Mouse (Mus musculus) retina, postnatal 1 day (tissue): ENCODE results near the gene Dpp4.

Source experiments
- DNase-seq: peaks from one replicate; pipeline ENCODE4 v3.0.0-alpha.2; 2012

Dpp4 gene

DNA sequence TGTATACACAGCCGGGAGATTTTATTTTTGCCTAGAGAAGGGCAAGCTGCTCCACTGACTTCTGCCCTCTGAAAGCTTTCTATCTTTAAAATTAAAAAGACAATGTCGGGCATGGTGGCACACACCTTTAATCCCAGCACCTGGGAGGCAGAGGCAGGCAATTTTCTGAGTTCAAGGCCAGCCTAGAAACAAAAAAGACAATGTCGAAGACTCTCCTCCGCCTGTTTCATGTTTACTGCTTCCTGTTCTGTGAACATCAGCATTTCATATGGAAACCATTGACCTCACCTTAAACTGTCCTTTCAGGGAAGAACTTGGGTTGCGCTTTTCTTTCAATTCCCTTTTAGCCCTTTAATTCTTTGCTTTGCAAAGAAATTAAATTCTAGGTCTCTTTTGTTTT, 3.8 kb downstream of the Dpp4 start:
- DNase-seq, result no peak

DNA sequence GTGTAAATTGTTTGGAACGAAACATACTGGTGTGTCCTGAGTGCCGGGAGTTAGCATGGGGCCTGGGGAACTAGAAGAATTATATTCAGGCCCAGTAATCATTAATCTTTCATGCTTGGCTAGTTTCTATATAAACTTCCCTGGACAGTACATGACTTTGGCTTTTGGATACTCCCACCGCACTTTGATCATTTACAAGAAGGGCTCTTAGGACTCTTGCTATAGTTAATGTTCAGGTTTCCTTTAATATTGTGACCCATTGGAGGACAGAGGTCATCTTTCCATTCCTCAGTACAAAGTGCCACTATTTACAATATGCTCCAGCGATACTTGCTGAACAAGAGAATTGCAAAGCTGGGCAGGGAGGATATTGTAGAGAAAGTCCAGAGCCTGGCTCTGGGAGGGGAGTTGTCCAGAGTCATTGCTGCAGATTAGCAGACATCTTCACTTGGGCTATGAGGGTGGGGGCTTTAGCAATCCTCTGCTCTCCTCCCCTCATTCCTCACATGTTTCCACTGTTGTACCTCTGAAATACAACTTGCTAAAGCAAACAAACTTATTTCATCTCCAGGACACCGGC, 8.4 kb downstream of the Dpp4 start:
- DNase-seq, result no peak

DNA sequence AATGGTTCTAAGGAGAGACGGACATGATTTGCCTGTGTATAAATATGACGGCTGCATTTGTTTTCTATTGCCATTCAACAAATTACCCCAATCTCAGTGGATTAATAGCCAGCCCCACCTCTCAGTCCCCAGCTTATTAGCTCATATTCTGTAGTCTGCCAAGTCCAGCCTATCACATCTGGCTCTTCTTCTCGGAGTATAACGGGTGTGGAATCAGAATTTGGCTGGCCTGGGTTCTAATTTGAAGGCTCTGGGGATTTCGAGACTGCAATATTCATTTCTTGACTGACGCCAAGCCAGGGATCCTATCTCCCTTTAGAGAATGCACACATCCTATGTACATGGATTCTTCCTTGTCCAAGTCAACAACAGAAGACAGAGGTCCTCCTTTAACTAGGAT, 11.0 kb downstream of the Dpp4 start:
- DNase-seq, result no peak

DNA sequence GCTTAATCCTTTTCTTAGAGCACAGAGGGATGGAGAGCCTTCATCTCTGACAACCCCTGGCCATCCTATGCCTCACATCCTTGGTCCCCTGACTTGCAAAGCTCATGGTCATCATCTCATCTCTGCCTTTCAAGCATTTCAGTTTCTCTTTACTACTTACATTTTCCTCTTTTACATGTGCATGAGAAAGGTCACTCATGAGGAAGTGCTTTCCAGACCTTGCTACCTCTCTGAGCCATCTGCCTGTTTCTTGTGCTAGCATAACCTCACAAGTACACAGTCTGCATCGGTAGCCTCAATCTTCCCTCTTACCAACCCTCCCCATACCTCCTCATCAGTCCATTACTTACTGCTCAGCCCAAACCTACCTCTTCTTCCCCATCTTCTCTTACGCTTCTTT, 12.2 kb downstream of the Dpp4 start:
- DNase-seq, result no peak

DNA sequence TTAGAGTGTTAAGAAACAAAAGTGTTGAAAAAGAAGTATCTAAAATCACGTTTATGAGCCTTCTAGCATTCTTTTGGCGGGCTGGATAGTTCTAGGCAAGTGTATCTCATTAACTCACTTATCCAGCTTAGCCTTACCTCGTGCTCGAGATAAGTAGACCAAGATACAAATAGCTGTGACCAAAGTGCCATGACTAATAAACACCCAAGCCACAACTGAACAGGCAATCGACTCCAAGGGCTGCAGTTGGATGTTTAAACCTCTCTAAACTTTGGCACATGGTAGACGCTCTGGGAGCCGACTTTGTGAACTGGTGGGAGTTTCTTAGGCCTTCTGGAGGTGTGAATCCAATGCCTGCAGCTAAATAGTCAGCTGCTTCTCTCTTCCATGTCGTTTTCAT, 12.7 kb downstream of the Dpp4 start:
- no peak for DNase-seq

DNA sequence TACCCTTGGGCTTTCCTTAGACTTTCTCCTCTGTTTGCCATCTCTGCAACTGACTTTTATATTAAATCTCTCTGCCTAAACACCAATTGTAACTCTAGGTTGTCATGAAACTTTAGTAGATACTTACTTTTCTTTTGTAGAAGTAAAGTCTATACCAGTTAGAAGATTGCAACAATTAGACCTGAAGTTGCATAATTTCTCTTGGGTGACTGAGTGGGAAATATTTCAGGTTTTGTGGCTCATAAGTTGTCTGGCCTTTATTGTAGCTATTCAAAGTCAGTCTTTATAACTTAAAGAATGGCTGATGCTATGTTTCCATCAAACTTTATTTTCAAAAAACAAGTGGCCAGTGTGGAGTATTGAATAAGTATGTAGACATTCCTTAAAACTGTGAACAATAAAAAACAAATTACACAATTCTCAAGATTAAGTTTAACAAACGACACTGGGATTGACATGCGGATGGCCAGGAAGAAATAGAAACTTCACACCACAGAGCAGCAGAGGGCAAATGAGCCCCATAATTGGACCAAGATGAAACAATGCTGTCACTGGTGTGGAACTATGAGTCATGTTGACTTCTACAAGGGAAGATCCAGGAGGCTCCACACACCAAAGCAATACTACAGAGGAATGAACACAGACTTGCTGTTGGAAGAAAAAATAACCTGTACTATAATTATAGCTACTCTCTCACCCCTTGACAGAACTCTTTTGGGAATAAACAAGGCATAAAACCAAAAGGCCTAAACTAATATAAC, 13.7 kb downstream of the Dpp4 start:
- no peak for DNase-seq

DNA sequence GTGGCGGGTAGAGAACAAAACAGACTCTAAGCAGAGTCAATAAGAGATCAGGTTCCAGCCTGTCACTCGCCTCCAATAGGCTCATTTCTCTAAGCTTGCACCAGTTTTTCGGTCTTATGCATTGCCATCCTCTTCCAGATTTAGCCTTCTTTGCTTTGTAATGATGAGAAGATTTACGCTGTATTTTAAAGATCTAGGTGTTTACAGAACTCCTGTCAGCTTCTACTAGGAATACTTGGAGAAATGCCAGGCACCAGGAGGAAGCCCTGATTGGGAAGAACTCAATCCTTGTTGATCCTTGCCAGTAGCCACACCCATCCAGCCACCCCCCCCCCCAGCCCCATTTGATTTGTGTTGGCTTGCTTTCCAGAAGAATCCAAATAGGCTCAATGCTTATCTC, 14.4 kb downstream of the Dpp4 start:
- DNase-seq, result no peak

DNA sequence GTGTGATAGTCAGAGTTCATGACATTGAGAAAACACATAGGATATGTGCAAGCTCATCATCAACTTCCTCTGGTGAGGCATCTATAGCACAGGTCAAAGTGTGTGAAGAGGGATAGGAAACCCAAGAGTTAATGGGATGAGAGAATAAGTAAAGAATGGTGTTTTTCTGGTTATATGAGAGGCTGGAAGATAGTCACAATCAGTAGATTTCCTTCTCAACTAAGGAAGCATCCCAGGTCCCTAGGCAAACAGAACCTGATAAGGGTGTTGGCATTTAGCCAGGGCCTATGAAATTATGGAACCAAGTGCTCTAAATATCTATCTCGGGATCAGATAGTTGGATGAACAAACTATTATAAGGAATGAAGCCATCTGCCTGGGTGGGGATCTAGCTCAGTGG, 15.2 kb downstream of the Dpp4 start:
- DNase-seq, result no peak

DNA sequence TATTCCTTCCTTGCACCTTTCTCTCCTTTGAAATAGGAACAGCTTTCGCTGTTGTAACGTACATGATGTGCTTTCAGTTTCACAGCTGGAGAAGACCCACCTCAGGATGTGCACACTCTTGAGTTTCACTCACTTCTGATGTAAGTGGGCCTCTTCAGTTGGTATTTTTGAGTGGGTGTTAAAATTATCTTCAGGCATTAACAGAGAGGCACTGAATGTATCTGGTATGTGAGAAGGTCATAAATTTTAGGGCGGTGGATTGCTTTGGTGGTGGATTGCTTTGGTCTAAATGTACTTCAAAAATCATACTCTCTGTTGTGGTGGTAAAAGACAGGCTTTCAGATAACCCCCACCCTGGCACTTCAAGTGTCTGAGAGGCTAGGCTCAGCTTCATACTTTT, 17.2 kb downstream of the Dpp4 start:
- DNase-seq, result no peak

DNA sequence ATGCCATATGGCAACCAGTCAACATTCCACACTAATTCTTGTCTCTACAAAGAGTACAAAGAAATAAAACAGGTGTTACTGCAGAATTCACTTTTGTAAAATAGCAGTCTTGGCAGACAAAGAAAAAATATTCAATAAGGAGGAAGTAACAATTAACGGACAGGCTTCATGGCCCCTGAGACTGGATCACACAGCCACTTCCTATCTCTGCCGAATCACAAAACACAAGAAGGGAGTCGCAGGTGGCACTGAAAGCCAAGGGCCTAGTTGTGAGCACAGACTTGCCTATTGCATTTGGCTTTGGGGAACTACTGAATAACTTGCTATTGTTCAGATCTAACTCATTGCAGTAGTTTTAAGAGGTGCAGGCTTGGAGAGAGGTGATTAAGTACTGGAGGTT, 19.9 kb downstream of the Dpp4 start:
- no peak for DNase-seq

DNA sequence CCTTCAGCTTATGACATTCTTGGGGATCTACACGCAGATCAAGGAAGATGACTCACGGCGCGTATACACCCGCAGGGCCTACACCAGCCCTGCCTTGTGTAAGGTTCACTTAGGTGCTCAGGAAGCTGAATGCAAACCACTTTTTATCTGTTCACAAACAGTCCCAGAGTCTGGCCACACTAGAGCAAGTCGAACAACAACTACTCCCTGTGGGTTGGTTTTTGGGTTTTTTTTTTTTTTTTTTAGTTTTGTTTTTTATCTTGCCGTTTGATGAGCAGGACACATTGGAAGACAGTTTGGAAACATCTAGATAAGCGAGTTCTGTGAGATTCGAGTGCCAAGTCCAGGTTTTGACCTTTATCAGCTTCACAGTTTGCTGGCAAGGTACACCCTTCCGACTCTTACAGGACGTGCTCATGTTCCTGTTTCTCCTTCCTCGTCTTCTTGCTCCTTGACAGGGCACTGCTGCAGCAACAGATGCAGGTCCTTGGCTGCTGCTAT, 21.0 kb downstream of the Dpp4 start:
- no peak for DNase-seq

DNA sequence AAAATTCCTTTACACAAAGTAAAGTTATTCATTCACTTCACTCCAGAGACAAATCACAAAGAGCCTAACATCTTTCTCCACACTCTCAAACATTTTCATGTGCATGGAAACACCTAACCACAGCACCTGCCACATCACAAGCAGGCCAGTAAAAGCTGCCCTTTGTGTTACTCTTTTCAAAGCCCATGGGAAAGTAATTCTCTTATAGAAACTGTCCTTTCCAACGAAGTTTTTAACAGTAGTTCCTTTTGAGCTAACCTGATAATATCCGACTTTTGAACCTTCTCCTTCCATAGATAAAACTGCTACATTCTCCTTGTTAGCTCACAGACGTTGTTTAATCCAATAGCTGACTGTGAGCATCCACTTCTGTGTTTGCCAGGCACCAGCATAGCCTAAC, 21.7 kb downstream of the Dpp4 start:
- DNase-seq, result no peak

DNA sequence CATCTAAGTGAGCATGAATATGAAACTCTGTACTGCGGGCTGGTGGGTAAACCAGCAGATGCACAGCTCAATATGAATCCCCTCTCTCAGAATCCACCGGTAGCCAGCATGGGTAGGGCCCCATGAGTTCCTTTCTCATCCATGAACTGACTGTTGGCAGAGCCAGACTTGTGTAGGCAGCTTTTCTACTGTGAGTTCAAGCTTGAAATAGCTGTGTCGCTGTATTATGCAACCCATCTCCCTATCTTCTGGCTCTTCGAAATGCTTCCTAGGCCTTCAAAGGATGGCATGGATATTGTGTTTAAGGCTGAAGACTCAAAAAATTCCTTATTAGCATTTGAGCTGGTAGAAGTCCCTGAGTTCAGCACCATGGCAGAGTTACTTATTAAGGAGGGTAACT, 23.2 kb downstream of the Dpp4 start:
- no peak for DNase-seq

DNA sequence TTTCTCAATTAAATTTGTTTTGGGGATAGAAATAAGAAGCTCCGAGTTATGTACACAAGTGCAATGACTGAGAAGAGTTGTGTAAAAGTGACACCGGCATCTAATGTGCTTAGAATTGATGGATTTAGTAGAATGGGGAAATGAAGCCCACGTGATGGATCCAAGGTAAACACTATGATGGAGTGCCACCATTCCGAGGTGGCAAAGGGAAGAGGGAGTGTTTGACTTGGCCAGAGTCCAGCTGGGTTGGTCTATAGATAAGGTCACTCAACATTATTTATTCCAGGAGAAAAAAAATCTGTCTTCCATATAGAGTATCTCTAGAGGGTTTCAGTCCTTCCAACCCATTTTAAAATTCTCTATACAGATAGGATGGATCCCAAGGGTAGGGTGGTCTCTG, 28.8 kb downstream of the Dpp4 start:
- no peak for DNase-seq

DNA sequence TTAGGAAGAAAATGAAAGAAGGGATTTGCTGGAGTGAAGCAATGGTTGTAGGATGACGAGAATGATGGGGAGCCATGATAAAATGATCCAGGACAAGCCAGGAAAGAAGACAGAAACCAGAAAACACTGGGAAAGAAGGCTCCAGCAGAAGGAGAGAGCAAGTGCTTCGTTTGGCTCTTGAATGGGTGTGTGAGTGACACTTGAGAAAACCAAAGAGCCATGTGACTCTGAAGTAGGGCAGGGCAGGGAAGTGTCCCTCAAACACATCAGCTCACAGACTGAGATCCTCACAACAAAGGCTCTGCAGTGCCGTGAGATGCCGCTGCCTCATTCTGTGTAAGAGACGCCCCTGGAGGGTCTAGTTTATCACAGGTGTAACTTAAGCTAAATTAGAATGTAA, 29.6 kb downstream of the Dpp4 start:
- DNase-seq, result no peak

DNA sequence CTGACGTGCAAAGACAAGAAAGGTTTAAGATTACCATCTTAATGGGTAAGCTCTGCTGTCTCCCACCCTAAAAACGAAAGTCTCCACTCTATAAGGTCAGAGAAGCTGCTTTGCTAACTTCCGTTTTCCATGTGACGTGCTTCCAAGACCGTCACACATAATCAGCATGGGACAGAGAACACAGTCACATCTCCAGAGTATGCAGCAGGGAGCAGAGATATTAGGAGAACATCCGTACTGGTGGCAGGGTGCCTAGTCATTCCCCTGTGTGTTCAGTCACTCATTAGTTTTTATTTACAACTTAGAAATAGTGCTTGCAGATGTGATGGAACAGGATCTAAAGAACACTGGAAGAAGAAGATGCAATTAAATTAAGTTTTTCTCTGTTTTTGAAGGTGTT, 30.3 kb downstream of the Dpp4 start:
- DNase-seq, result no peak

DNA sequence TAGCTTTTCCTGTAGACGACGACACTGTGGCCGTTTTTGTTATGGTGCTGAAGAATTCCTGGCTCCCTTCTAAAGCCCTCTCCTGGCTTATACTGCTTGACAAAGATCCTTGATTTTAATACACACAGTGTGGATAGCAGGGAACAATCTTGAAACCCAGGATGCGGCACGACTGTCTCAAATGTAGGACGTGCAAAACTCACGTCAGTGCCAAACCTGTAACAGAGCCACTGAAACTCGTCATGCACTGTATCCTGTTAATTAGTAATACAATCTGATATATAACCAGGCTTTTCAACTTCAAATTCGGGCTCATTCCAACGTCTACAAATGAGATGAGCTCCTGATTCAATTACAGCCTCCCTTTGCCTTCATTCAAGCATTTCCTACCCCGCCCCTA, 38.3 kb downstream of the Dpp4 start:
- no peak for DNase-seq

DNA sequence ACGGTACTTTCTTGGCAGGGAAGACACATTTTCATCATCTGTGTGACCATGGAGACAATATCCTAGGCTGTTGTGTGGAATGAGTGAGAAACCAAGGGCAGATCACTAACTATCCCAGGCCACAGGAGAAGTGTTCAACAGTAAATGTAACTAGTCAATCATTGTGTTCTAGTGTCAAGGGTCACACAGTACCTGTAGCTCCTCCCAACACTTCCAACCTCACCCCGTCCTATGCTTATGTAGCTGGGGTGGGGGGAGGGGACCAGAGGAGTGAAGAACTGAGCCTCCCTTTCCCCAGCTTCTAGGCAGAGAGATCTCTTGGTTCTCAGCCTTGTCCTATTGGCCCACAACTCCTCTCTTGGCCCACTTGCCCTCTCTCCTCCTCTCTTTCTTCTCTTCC, 42.0 kb downstream of the Dpp4 start:
- DNase-seq, result no peak

DNA sequence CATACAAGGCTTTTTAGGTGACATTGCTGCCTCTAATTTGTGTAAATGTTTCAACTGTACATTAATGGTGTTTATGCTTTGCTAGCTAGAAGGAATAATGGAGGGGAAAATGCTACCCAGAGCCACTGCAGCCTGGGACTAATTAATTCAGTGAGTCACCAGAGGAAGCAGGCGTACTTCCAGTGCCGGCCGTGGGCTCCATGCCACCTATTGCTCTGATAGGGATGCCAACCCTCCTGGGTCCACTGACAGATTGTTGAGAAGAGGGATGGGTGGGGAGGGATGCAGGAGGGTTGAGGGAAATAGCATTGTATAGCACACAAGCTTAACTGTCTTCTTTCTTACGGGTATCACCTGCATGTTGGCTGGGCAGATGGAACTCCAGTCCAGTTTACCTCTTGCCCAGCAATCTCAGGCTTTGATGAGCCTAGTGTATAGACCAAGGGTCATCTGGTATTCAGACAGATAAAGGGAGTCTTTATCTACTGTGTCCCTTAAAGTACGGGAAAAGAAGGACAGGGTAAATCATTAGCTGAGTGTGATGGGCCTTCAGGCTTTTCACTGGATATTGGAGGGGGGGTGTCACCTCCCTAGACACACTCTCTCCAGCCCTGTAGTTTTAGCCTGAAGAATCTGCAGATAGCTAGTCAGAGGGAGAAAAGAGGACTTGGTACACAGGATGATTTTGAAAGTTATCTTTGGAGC, 43.5 kb downstream of the Dpp4 start:
- DNase-seq, result no peak

DNA sequence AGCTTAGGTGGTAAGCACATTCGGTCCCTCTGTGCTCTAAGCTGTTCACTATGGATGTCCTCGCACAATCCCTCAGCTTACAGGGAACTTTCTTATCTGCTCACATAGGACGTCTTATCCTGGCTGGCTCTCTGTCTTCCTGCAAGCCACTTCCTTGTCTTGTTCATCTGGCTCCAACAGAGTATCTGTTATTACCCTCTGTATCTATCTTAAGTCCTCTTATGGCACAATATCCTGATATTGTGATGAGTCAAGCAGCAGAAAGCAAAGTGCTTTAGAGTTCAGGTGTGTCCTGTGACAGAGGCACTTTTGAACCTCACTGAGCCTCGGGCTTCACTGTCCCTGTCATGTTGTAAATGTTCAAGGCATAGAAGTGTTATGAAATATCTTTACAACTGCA, 48.4 kb downstream of the Dpp4 start:
- no peak for DNase-seq

DNA sequence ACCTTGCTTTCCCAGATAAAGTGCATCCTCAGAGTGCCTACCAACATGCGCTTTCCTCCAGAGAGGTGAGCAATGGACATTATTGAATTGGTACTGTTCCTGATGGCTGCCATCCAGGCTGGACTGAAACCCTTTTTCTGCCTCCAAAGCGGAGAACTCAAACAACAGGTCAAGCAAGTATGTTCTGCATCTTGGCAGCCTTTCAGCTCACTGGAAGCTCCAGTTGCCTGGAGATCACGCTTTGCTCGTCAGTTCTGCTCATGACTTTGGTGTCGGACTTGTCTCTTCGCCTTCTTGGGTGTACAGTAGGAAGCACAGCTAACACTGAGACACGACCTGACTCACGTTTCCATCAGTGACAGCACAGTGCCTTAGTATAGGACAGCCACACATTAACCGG, 49.8 kb downstream of the Dpp4 start:
- no peak for DNase-seq

DNA sequence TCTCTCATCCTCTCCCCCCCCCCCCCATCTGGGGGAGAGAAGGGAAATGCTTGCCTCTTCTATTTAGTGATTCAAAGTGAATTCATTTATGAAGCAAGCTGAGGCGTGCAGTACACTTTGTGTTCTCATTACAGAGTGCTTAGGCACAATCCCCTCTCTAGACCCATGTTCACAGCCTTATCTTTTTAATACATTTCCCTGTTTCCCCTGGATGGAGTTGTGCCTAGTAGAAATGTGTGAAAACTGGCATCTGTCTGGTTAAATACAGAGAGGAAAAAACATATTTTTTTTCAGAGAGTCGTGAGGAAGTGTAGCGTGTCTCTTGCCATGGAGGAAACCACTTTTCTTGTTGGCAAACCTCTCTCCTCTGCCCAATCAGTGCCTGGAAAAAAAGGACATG, 50.5 kb downstream of the Dpp4 start:
- no peak for DNase-seq

DNA sequence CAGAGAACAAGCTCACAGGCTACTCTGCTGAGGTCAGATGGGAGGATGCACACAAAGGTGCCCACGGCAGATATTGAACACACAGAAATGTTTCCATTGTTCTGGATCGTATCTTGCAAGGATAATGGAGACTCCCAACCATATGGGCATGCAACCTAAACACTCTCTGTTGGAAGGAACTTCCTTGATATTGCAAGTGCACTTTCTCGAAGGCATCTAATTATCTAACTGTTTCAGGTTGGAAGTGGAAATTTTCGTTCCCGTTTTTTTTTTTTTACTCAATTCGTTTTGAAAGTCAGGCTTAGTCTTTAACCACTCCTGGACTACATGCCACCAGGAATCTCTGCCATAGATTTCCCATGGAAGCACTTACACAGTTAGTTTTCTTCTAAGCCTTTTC, 51.2 kb downstream of the Dpp4 start:
- no peak for DNase-seq

DNA sequence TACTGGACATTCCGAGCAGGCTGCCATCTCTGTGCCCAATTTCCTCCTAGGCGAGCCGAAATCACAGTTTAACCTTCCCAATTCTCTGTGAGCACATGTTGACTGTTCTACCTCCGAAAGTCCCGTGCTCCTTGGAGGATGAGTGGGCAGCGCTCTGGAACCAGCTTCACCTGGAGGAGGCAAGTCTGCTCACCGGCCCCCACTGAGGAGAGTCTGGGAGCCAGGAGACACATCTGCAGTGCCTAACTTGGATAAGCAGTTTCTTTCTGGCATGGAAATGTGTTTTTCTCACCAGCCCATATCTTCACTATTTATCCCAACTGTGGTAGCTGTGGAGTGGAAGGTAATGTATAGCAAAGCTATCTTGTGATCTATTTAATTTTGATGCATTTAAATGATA, 54.8 kb downstream of the Dpp4 start:
- no peak for DNase-seq
